21 mouse cellular contexts compared by ENCODE assay signal in genomic region chr13:99499764-99500163, GRCm38 (mm10). TPM values are rescaled to one million over a fixed set of nuclear protein-coding genes. Genes with fewer than 3 reads are reported as not detected.
DNase-seq lines count a peak whose midpoint lies in the region; ATAC-seq and TF ChIP-seq lines count a peak whose summit lies in the region.
"Had no signal": no experiment of that assay in that cellular context is flagged by ENCODE, and none has a peak within 500 bp of the region (broad histone marks: within the 10 kb centered on the region; RNA-seq: fewer than 3 reads in every experiment).

No protein-coding gene starts in this region.

- H3K36me3 ChIP-seq in forebrain, embryonic 10.5 days (replicated peaks) = peaks cover 85% of the 10 kb centered on the region
- peaks cover 22% of the 10 kb centered on the region for H3K36me3 ChIP-seq in forebrain, postnatal 0 days (ENCODE audit: insufficient read depth)
- peaks cover 35% of the 10 kb centered on the region for H3K36me3 ChIP-seq in hindbrain, embryonic 13.5 days
- peaks cover 4% of the 10 kb centered on the region; the same call in 1 of the 2 replicates for H3K36me3 ChIP-seq in hindbrain, postnatal 0 days (ENCODE audit: insufficient read depth, low read length)
- H3K36me3 ChIP-seq in forebrain, embryonic 13.5 days (ENCODE audit: poor library complexity, severe bottlenecking) = peaks cover 50% of the 10 kb centered on the region
- H3K36me3 ChIP-seq: intestine, embryonic 15.5 days had no signal

- no peak overlapping the region for H3K9ac ChIP-seq in forebrain, postnatal 0 days
- H3K9ac ChIP-seq in hindbrain, embryonic 13.5 days = no peak overlapping the region
- H3K9ac ChIP-seq in hindbrain, postnatal 0 days (replicated peaks; ENCODE audit: low read length) = no peak overlapping the region
- H3K9ac ChIP-seq in forebrain, embryonic 13.5 days = no peak overlapping the region
- H3K9ac ChIP-seq: embryonic facial prominence, embryonic 12.5 days; intestine, embryonic 15.5 days had no signal

- peak overlapping the region; percentile 85; the same call in 1 of the 2 replicates for H3K27ac ChIP-seq in forebrain, embryonic 10.5 days
- no peak overlapping the region for H3K27ac ChIP-seq in forebrain, postnatal 0 days (ENCODE audit: low read depth, low read length)
- H3K27ac ChIP-seq in hindbrain, embryonic 13.5 days = peak overlapping the region; percentile 55; the same call in 1 of the 2 replicates
- H3K27ac ChIP-seq in hindbrain, postnatal 0 days = no peak overlapping the region
- H3K27ac ChIP-seq in forebrain, embryonic 13.5 days = peak overlapping the region; percentile 91
- H3K27ac ChIP-seq: embryonic facial prominence, embryonic 12.5 days; intestine, embryonic 15.5 days had no signal

- no peaks in the 10 kb centered on the region for H3K27me3 ChIP-seq in forebrain, embryonic 10.5 days (ENCODE audit: poor library complexity, severe bottlenecking)
- H3K27me3 ChIP-seq in forebrain, postnatal 0 days (ENCODE audit: insufficient read depth, low read length) = no peaks in the 10 kb centered on the region
- H3K27me3 ChIP-seq in hindbrain, embryonic 13.5 days = no peaks in the 10 kb centered on the region
- no peaks in the 10 kb centered on the region for H3K27me3 ChIP-seq in hindbrain, postnatal 0 days (ENCODE audit: insufficient read depth, low read length)
- H3K27me3 ChIP-seq in forebrain, embryonic 13.5 days = no peaks in the 10 kb centered on the region
- H3K27me3 ChIP-seq: embryonic facial prominence, embryonic 12.5 days; intestine, embryonic 15.5 days had no signal

- H3K4me1 ChIP-seq in forebrain, embryonic 10.5 days = peaks cover 55% of the 10 kb centered on the region
- H3K4me1 ChIP-seq in forebrain, postnatal 0 days (ENCODE audit: insufficient read depth) = peaks cover 29% of the 10 kb centered on the region; the same call in 1 of the 2 replicates
- H3K4me1 ChIP-seq in hindbrain, embryonic 13.5 days (replicated peaks) = peaks cover 84% of the 10 kb centered on the region
- H3K4me1 ChIP-seq in hindbrain, postnatal 0 days (ENCODE audit: insufficient read depth, low read length) = peaks cover 13% of the 10 kb centered on the region; the same call in 1 of the 2 replicates
- peaks cover 86% of the 10 kb centered on the region for H3K4me1 ChIP-seq in forebrain, embryonic 13.5 days

- H3K4me2 ChIP-seq in forebrain, postnatal 0 days (ENCODE audit: low read depth) = no peak overlapping the region
- no peak overlapping the region for H3K4me2 ChIP-seq in hindbrain, embryonic 13.5 days
- no peak overlapping the region for H3K4me2 ChIP-seq in hindbrain, postnatal 0 days (ENCODE audit: low read depth, low read length)
- H3K4me2 ChIP-seq in forebrain, embryonic 13.5 days = peak overlapping the region; percentile 56; the same call in 1 of the 2 replicates
- H3K4me2 ChIP-seq: embryonic facial prominence, embryonic 12.5 days; intestine, embryonic 15.5 days had no signal

- no peaks in the 10 kb centered on the region for H3K9me3 ChIP-seq in forebrain, embryonic 10.5 days
- no peaks in the 10 kb centered on the region for H3K9me3 ChIP-seq in forebrain, postnatal 0 days (ENCODE audit: low read length)
- H3K9me3 ChIP-seq in hindbrain, embryonic 13.5 days = no peaks in the 10 kb centered on the region
- H3K9me3 ChIP-seq in hindbrain, postnatal 0 days (ENCODE audit: low read length) = no peaks in the 10 kb centered on the region
- no peaks in the 10 kb centered on the region for H3K9me3 ChIP-seq in forebrain, embryonic 13.5 days (replicated peaks)
- H3K9me3 ChIP-seq: embryonic facial prominence, embryonic 12.5 days; intestine, embryonic 15.5 days had no signal

- intact Hi-C loops in heart, postnatal 14 days (cut with DNase I) = loop anchor here (5.0 kb wide), 1 partner anchor 338 kb away; no protein-coding TSS in a partner anchor

- no peak for TF ChIP-seq CTCF in forebrain, postnatal 0 days (IDR thresholded peaks at IDR 0.05; ENCODE audit: low read depth)
- TF ChIP-seq CTCF in hindbrain, postnatal 0 days (IDR thresholded peaks at IDR 0.05; ENCODE audit: low read depth) = no peak

- H3K4me3 ChIP-seq in forebrain, embryonic 10.5 days = no peak overlapping the region
- H3K4me3 ChIP-seq in forebrain, postnatal 0 days (ENCODE audit: low read depth, low read length) = no peak overlapping the region
- no peak overlapping the region for H3K4me3 ChIP-seq in hindbrain, embryonic 13.5 days
- H3K4me3 ChIP-seq in hindbrain, postnatal 0 days (ENCODE audit: low read length) = no peak overlapping the region
- no peak overlapping the region for H3K4me3 ChIP-seq in forebrain, embryonic 13.5 days
- H3K4me3 ChIP-seq: embryonic facial prominence, embryonic 12.5 days; intestine, embryonic 15.5 days had no signal

- DNase-seq in forebrain, embryonic 10.5 days (ENCODE audit: extremely low spot score, low spot score) = no peak
- no peak for DNase-seq in forebrain, postnatal 0 days
- no peak for DNase-seq in hindbrain, postnatal 0 days (ENCODE audit: low spot score)
- peak; percentile 14 for DNase-seq in ES-CJ7 (ENCODE audit: low read depth, low spot score)
- DNase-seq in heart, postnatal 14 days = no peak
- DNase-seq: adrenal gland, adult 2 months; adrenal gland, postnatal 25 days; B cell, adult 2 months; cerebellum, adult 11 months; cerebellum, adult 8-10 months; cerebellum, postnatal 14 days; gastrocnemius, postnatal 36 days; heart, postnatal 10 days; kidney, adult 18-20 months had no signal

- WGBS in forebrain, embryonic 10.5 days = 76% methylated on average over 9 of the region's 9 CpGs
- 16% methylated on average over 9 of the region's 9 CpGs for WGBS in forebrain, postnatal 0 days
- 42% methylated on average over 9 of the region's 9 CpGs for WGBS in hindbrain, embryonic 13.5 days
- 36% methylated on average over 9 of the region's 9 CpGs for WGBS in hindbrain, postnatal 0 days
- WGBS in forebrain, embryonic 13.5 days = 28% methylated on average over 9 of the region's 9 CpGs

- no peak for ATAC-seq in forebrain, postnatal 0 days
- ATAC-seq in hindbrain, embryonic 13.5 days (ENCODE audit: low FRiP score) = no peak
- ATAC-seq in hindbrain, postnatal 0 days = no peak
- no peak for ATAC-seq in forebrain, embryonic 13.5 days
- ATAC-seq: CD4-positive, CD25-positive, alpha-beta regulatory T cell, adult 4 months; hindbrain, embryonic 16.5 days; intestine, embryonic 15.5 days had no signal

RNA-seq across cellular contexts. Expression of gene Map1b, which starts 16.6 kb away (rescaled TPM):
- 403 and 460 TPM in 2 replicates for polyA plus RNA-seq in forebrain, embryonic 10.5 days (2016; fragmentation: Nextera tagmentation; extraction: Ambion mirVana)
- 589 and 781 TPM in 2 replicates for total RNA-seq in forebrain, postnatal 0 days (2014; rRNA removed)
- polyA plus RNA-seq in forebrain, postnatal 0 days (2015; fragmentation: Nextera tagmentation; extraction: Ambion mirVana) = 1,169 and 2,082 TPM in 2 replicates
- polyA plus RNA-seq in hindbrain, embryonic 13.5 days (2015; fragmentation: Nextera tagmentation; extraction: Ambion mirVana) = 2,103 and 2,232 TPM in 2 replicates
- total RNA-seq in hindbrain, postnatal 0 days (2014; rRNA removed) = 690 and 787 TPM in 2 replicates
- polyA plus RNA-seq in hindbrain, postnatal 0 days (2015; fragmentation: Nextera tagmentation; extraction: Ambion mirVana) = 1,844 and 1,981 TPM in 2 replicates
- polyA plus RNA-seq in forebrain, embryonic 13.5 days (2015; fragmentation: Nextera tagmentation; extraction: Ambion mirVana) = 1,694 and 1,735 TPM in 2 replicates
- 10 to 100 TPM; 20.6 to 24.3 TPM for total RNA-seq in heart, postnatal 14 days (2021)
- total RNA-seq: MEL had no signal

Comparison
In these comparisons a context has a peak if more than half of its experiments do, and no peak if none do; other contexts are left out.
1. H3K27ac ChIP-seq: peak in forebrain, embryonic 10.5 days (single experiment), hindbrain, embryonic 13.5 days (single experiment) and forebrain, embryonic 13.5 days (single experiment); none in forebrain, postnatal 0 days (single experiment) and hindbrain, postnatal 0 days (single experiment).